Mouse (Mus musculus) myocyte (in vitro differentiated cells): ENCODE measurements around the gene 1110008L16Rik. TPM values are rescaled to one million over a fixed set of nuclear protein-coding genes. Genes with fewer than 3 reads are reported as not detected.
"Not testable (repeated sequence)": the region's sequence is repeated elsewhere in the genome, so short reads cannot be mapped to it uniquely, and the experiment has no call there.

Experiments used
- H3K27me3 ChIP-seq: one replicate; pipeline ENCODE4 v1.6.1; 2011; ENCODE audit not compliant: control insufficient read depth, insufficient read depth, insufficient read length
- H3K36me3 ChIP-seq: one replicate; pipeline ENCODE4 v1.6.1; 2011; ENCODE audit not compliant: control insufficient read depth, insufficient read depth
- H3K4me2 ChIP-seq: one replicate; pipeline ENCODE4 v1.6.1; 2011; ENCODE audit warnings: low read depth, control low read depth
- H3K4me3 ChIP-seq: one replicate; pipeline ENCODE4 v1.5.1; 2011; ENCODE audit warnings: mild to moderate bottlenecking, control low read depth, moderate library complexity
- H3K79me2 ChIP-seq: one replicate; pipeline ENCODE4 v1.6.1; 2011; ENCODE audit not compliant: control insufficient read depth, insufficient read depth
- H3ac ChIP-seq: one replicate; pipeline ENCODE4 v1.6.1; 2011; ENCODE audit not compliant: control insufficient read depth, insufficient read length
- CEBPB ChIP-seq: IDR thresholded peaks from 2 replicates; pipeline ENCODE4 v1.6.1; 2011; ENCODE audit warnings: mild to moderate bottlenecking, moderate library complexity; ENCODE audit not compliant: poor library complexity, insufficient read depth, severe bottlenecking
- E2F4 ChIP-seq: IDR thresholded peaks from one replicate; pipeline ENCODE4 v1.6.1; 2011; ENCODE audit warnings: mild to moderate bottlenecking, control low read depth, moderate library complexity; ENCODE audit not compliant: insufficient read depth
- MAX ChIP-seq: IDR thresholded peaks from one replicate; pipeline ENCODE4 v1.6.1; 2011; ENCODE audit warnings: low read depth, mild to moderate bottlenecking, control low read depth
- MYOD1 ChIP-seq, 3 experiments: IDR thresholded peaks; one replicate each; pipeline ENCODE4 v1.6.1; 2011; ENCODE audit warnings: control low read depth in 2 of 3, low read depth in 2 of 3, mild to moderate bottlenecking in 2 of 3, moderate library complexity in 1 of 3; ENCODE audit not compliant: insufficient read length in 2 of 3, control insufficient read depth in 1 of 3
- MYOG ChIP-seq, 3 experiments: IDR thresholded peaks; one replicate each; pipeline ENCODE4 v1.6.1; 2011; ENCODE audit warnings: control low read depth in 2 of 3, low read depth in 2 of 3, mild to moderate bottlenecking in 2 of 3; ENCODE audit not compliant: insufficient read length in 2 of 3, control insufficient read depth in 1 of 3, insufficient read depth in 1 of 3
- POLR2A ChIP-seq: IDR thresholded peaks from one replicate; pipeline ENCODE4 v1.6.1; 2011; ENCODE audit warnings: low read depth, mild to moderate bottlenecking, control low read depth, moderate library complexity; ENCODE audit not compliant: insufficient read length
- POLR2AphosphoS2 ChIP-seq: IDR thresholded peaks from one replicate; pipeline ENCODE4 v1.6.1; 2011; ENCODE audit warnings: low read depth, control low read depth; ENCODE audit not compliant: insufficient read length
- REST ChIP-seq: IDR thresholded peaks from one replicate; pipeline ENCODE4 v1.6.1; 2011; ENCODE audit warnings: mild to moderate bottlenecking, control low read depth, moderate library complexity; ENCODE audit not compliant: insufficient read depth, insufficient read length
- SRF ChIP-seq: IDR thresholded peaks from one replicate; pipeline ENCODE4 v1.6.1; 2011; ENCODE audit warnings: low read depth; ENCODE audit not compliant: control insufficient read depth, insufficient read length
- TCF12 ChIP-seq: IDR thresholded peaks from one replicate; pipeline ENCODE4 v1.6.1; 2011; ENCODE audit warnings: mild to moderate bottlenecking, control low read depth; ENCODE audit not compliant: poor library complexity, insufficient read depth, severe bottlenecking
- TCF3 ChIP-seq: IDR thresholded peaks from one replicate; pipeline ENCODE4 v1.6.1; 2011; ENCODE audit warnings: low read depth, control low read depth; ENCODE audit not compliant: insufficient read length
- USF1 ChIP-seq: IDR thresholded peaks from one replicate; pipeline ENCODE4 v1.6.1; 2011; ENCODE audit warnings: low read depth, mild to moderate bottlenecking, control low read depth, moderate library complexity
- polyA plus RNA-seq: library from polyadenylated mRNA; unstranded; fragments of >200 nt; fragmentation: generic; extraction: Trizol; gene quantifications from one replicate; pipeline ENCODE4 v1.2.1, GENCODE M21; 2012; ENCODE audit warnings: missing spikeins

Gene 1110008L16Rik
- 8.2 TPM for polyA plus RNA-seq

DNA sequence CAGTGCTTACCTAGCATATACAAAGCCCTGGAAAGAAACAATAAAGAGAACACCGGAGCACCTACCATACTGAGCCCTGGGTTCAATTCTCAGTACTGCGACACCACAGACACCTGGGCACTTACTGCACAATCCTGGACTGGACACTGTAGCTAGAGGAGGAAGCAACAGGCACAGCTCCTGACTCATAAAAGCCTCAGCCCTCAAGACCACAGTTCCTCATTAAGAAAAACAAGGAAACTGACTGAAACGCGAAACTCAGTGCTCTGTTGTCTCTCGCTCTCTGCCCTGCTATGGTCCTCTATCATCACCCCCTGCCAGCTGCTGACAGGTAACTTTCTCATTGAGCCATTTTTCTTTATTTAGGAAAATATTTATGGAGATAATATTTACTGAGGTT, at the start of gene 1110008L16Rik:
TSS of gene 1110008L16Rik (plus strand) at position 242 of the 400 bp plus-strand sequence.
- Histone ChIP-seq H3K36me3 (peaks cover 23% of the 10 kb centered on the region), H3ac (no peak within 1 kb of the TSS), H3K79me2 (peaks cover 16% of the 10 kb centered on the region), H3K4me2 (no peak within 1 kb of the TSS), H3K27me3 (no peaks in the 10 kb centered on the region), H3K4me3 (no peak within 1 kb of the TSS)
- TF ChIP-seq CEBPB (no peak), POLR2A (no peak), REST (no peak), POLR2AphosphoS2 (no peak), SRF (no peak), TCF3 (no peak), USF1 (no peak), E2F4 (no peak), MYOG (IDR thresholded peaks at IDR 0.05; ENCODE audit: control insufficient read depth in 1 of 3, insufficient read depth in 1 of 3, insufficient read length in 2 of 3, low read depth in 2 of 3) (no peak), MYOD1 (IDR thresholded peaks at IDR 0.05; ENCODE audit: control insufficient read depth in 1 of 3, insufficient read length in 2 of 3, low read depth in 2 of 3) (no peak)

- H3K4me3 ChIP-seq, H3ac ChIP-seq, H3K79me2 ChIP-seq, H3K27me3 ChIP-seq, H3K4me2 ChIP-seq, H3K36me3 ChIP-seq: not testable (repeated sequence)
Measured at GRCm38 (mm10) chr12:55261950-55262349, 37.4 kb upstream of the 1110008L16Rik start.

- not testable (repeated sequence) for H3K36me3 ChIP-seq, H3K4me2 ChIP-seq, H3K27me3 ChIP-seq, H3K4me3 ChIP-seq, H3ac ChIP-seq, H3K79me2 ChIP-seq
Measured at GRCm38 (mm10) chr12:55263385-55263784, 36.0 kb upstream of the 1110008L16Rik start.

DNA sequence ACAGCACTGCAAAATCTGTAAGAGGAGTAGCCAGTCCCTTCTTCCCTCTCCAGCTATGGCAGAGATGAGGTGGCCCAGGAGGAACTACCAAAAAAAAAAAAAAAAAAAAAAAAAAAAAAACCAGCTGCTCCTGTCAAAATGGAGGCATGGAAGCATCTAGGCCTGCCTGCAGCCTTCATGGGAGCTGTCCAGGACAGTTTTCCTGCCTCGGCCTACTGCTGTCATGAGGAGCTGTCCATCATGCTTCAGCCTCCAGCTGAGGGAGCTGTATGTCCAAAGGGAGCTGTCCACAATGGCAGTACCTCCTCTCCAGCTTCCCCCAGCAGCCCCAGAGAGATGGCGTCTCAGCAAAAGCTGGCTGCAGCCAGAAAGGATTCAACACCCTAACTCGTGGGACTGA, 27.1 kb upstream of the 1110008L16Rik start:
- no peaks in the 10 kb centered on the region for H3K27me3 ChIP-seq
- no peak overlapping the region for H3K4me2 ChIP-seq
- H3K79me2 ChIP-seq: no peaks in the 10 kb centered on the region
- no peak overlapping the region for H3ac ChIP-seq
- no peak overlapping the region for H3K4me3 ChIP-seq
- TF ChIP-seq USF1 (no peak), MYOD1 (IDR thresholded peaks at IDR 0.05; ENCODE audit: control insufficient read depth in 1 of 3, insufficient read length in 2 of 3, low read depth in 2 of 3) (peak in 1 of 3 experiments; percentile 17), REST (peak; percentile 77)
- no peaks in the 10 kb centered on the region for H3K36me3 ChIP-seq

DNA sequence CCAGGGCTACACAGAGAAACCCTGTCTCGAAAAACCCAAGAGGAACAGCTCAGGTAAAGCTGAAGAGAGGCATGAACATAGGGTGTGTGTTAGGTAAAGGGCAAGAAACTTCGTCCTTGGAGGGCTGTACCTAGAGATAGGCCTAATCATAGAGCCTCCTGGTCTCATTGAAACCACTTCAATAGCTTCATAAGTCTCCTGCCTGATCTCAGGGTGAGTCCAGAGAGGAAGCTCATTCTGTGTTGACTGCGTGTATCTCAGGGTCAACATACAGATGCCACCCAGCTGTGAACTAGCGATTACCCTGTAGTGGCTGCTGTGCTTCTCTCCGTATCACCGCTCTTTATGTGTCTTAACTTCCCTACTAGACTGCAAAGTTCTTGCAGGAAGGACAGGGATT, 21.8 kb upstream of the 1110008L16Rik start:
- not testable (repeated sequence) for H3K36me3 ChIP-seq, H3K4me2 ChIP-seq, H3ac ChIP-seq, H3K79me2 ChIP-seq, H3K27me3 ChIP-seq, H3K4me3 ChIP-seq

GRCm38 (mm10) chr12:55298112-55298511, 1.3 kb upstream of the 1110008L16Rik start:
- TF ChIP-seq SRF: no peak
- no peak for TF ChIP-seq MYOD1 (IDR thresholded peaks at IDR 0.05; ENCODE audit: control insufficient read depth in 1 of 3, insufficient read length in 2 of 3, low read depth in 2 of 3)
- no peak for TF ChIP-seq POLR2A
- no peak for TF ChIP-seq REST
- no peak for TF ChIP-seq TCF3
- TF ChIP-seq POLR2AphosphoS2: no peak
- TF ChIP-seq TCF12: no peak
- no peak for TF ChIP-seq MAX
- TF ChIP-seq CEBPB: no peak
- no peak for TF ChIP-seq MYOG (IDR thresholded peaks at IDR 0.05; ENCODE audit: control insufficient read depth in 1 of 3, insufficient read depth in 1 of 3, insufficient read length in 2 of 3, low read depth in 2 of 3)
- no peak for TF ChIP-seq E2F4
- no peak for TF ChIP-seq USF1
- no peak overlapping the region for H3K4me2 ChIP-seq
- no peaks in the 10 kb centered on the region for H3K27me3 ChIP-seq
- peaks cover 16% of the 10 kb centered on the region for H3K79me2 ChIP-seq
- no peak overlapping the region for H3ac ChIP-seq
- H3K4me3 ChIP-seq: no peak overlapping the region
- peaks cover 23% of the 10 kb centered on the region for H3K36me3 ChIP-seq
